Mouse (Mus musculus) limb, embryonic 13.5 days (tissue): Measurements from ENCODE around the gene Ddx55. TPM values are rescaled to one million over a fixed set of nuclear protein-coding genes. Genes with fewer than 3 reads are reported as not detected.

ENCODE experiments used
- ATAC-seq: fragments of 200-750 bp; cut with Nextera tagmentation; 2 replicates; pipeline ENCODE4 v1.8.0; 2017; ENCODE audit warnings: low read depth, moderate number of reproducible peaks, moderate TSS enrichment; ENCODE audit not compliant: low FRiP score
- H3K27ac ChIP-seq: fragments of 300-500 bp; sonication (generic); 2 replicates; pipeline ENCODE4 v1.5.1; 2015; ENCODE audit warnings: inconsistent platforms, mild to moderate bottlenecking, moderate library complexity
- H3K27me3 ChIP-seq: fragments of 300-500 bp; sonication (generic); 2 replicates; pipeline ENCODE4 v1.6.1; 2015; ENCODE audit warnings: mild to moderate bottlenecking, inconsistent platforms
- H3K36me3 ChIP-seq: fragments of 300-500 bp; sonication (generic); 2 replicates; pipeline ENCODE4 v1.6.1; 2015; ENCODE audit warnings: inconsistent platforms, mild to moderate bottlenecking, moderate library complexity
- H3K4me1 ChIP-seq: fragments of 300-500 bp; sonication (generic); 2 replicates; pipeline ENCODE4 v1.6.1; 2015; ENCODE audit warnings: inconsistent platforms
- H3K4me2 ChIP-seq: fragments of 300-500 bp; sonication (generic); replicated peaks from 2 replicates; pipeline ENCODE4 v1.6.1; 2015; ENCODE audit warnings: inconsistent platforms, mild to moderate bottlenecking, moderate library complexity
- H3K4me3 ChIP-seq: fragments of 300-500 bp; sonication (generic); 2 replicates; pipeline ENCODE4 v1.5.1; 2015; ENCODE audit warnings: moderate library complexity, mild to moderate bottlenecking, inconsistent platforms
- H3K9ac ChIP-seq: fragments of 300-500 bp; sonication (generic); 2 replicates; pipeline ENCODE4 v1.6.1; 2015; ENCODE audit warnings: mild to moderate bottlenecking, inconsistent platforms
- H3K9me3 ChIP-seq: fragments of 300-500 bp; sonication (generic); 2 replicates; pipeline ENCODE4 v1.6.1; 2016; ENCODE audit warnings: inconsistent platforms
- WGBS: fragments of 180-500 bp; shearing (Covaris S2); methylation state at CpG from one replicate; pipeline ENCODE4 v1.1.7; 2015; 5-methylcytosine and 5-hydroxymethylcytosine counted together
- polyA plus RNA-seq: library from polyadenylated mRNA; unstranded; fragments of >200 nt; fragmentation: Nextera tagmentation; extraction: Ambion mirVana; gene quantifications from 2 replicates; pipeline ENCODE4 v1.2.1, GENCODE M21; 2015

Ddx55 gene
- 17.5 and 17.8 TPM in 2 replicates for polyA plus RNA-seq

GRCm38 (mm10) chr5:124552558-124553307 lies at the start of gene Ddx55:
Ddx55 (plus strand) TSS chr5:124552864.
- Histone ChIP-seq H3K9ac (peak within 1 kb of the TSS; percentile 83), H3K36me3 (peaks cover 46% of the 10 kb centered on the region), H3K27ac (peak within 1 kb of the TSS; percentile 73), H3K4me1 (peaks cover 13% of the 10 kb centered on the region), H3K27me3 (no peaks in the 10 kb centered on the region), H3K9me3 (no peaks in the 10 kb centered on the region), H3K4me3 (peak within 1 kb of the TSS; percentile 89), H3K4me2 (peak within 1 kb of the TSS; percentile 74)
- peak; percentile 92 for ATAC-seq
- under 1% methylated on average over 66 of the region's 66 CpGs for WGBS

- Histone ChIP-seq H3K27ac (no peak overlapping the region), H3K9me3 (no peaks in the 10 kb centered on the region), H3K4me3 (no peak overlapping the region), H3K4me2 (no peak overlapping the region), H3K9ac (no peak overlapping the region), H3K4me1 (no peaks in the 10 kb centered on the region; the same call in 1 of the 2 replicates), H3K27me3 (no peaks in the 10 kb centered on the region), H3K36me3 (peaks cover 83% of the 10 kb centered on the region)
- ATAC-seq, result no peak
- WGBS, result 60% methylated on average over 14 of the region's 14 CpGs
Measured at GRCm38 (mm10) chr5:124503742-124504141, 48.9 kb upstream of the Ddx55 start.

- 86% methylated on average over 4 of the region's 4 CpGs for WGBS
- Histone ChIP-seq H3K4me3 (no peak overlapping the region), H3K27me3 (no peaks in the 10 kb centered on the region), H3K9ac (no peak overlapping the region), H3K36me3 (peaks cover 85% of the 10 kb centered on the region), H3K4me2 (no peak overlapping the region), H3K4me1 (no peaks in the 10 kb centered on the region; the same call in 1 of the 2 replicates), H3K9me3 (no peaks in the 10 kb centered on the region), H3K27ac (no peak overlapping the region)
- ATAC-seq, result no peak
Measured at GRCm38 (mm10) chr5:124505235-124505634, 47.4 kb upstream of the Ddx55 start.

GRCm38 (mm10) chr5:124506731-124507359 lies 45.8 kb upstream of the Ddx55 start:
- no peak overlapping the region for H3K4me3 ChIP-seq
- H3K4me2 ChIP-seq, result no peak overlapping the region
- no peaks in the 10 kb centered on the region; the same call in 1 of the 2 replicates for H3K4me1 ChIP-seq
- H3K27ac ChIP-seq, result no peak overlapping the region
- no peaks in the 10 kb centered on the region for H3K27me3 ChIP-seq
- no peak overlapping the region for H3K9ac ChIP-seq
- no peak for ATAC-seq
- H3K9me3 ChIP-seq, result no peaks in the 10 kb centered on the region
- peaks cover 84% of the 10 kb centered on the region for H3K36me3 ChIP-seq
- WGBS, result 53% methylated on average over 10 of the region's 10 CpGs

- no peak for ATAC-seq
- WGBS, result 94% methylated on average over 6 of the region's 6 CpGs
- peaks cover 84% of the 10 kb centered on the region for H3K36me3 ChIP-seq
Measured at GRCm38 (mm10) chr5:124509200-124509599, 43.5 kb upstream of the Ddx55 start.

GRCm38 (mm10) chr5:124509742-124510237 lies 42.9 kb upstream of the Ddx55 start:
- WGBS, result 73% methylated on average over 12 of the region's 12 CpGs
- peaks cover 5% of the 10 kb centered on the region; the same call in 1 of the 2 replicates for H3K9me3 ChIP-seq
- no peak overlapping the region for H3K4me2 ChIP-seq
- H3K9ac ChIP-seq, result no peak overlapping the region
- ATAC-seq, result peak; percentile 71
- no peaks in the 10 kb centered on the region for H3K27me3 ChIP-seq
- H3K4me3 ChIP-seq, result no peak overlapping the region
- H3K36me3 ChIP-seq, result peaks cover 84% of the 10 kb centered on the region
- no peaks in the 10 kb centered on the region; the same call in 1 of the 2 replicates for H3K4me1 ChIP-seq
- H3K27ac ChIP-seq, result no peak overlapping the region

More at GRCm38 (mm10) chr5:124509200-124509599, 43.5 kb upstream of the Ddx55 start:
- no peaks in the 10 kb centered on the region; the same call in 1 of the 2 replicates for H3K4me1 ChIP-seq
- no peak overlapping the region for H3K4me3 ChIP-seq
- H3K9ac ChIP-seq, result no peak overlapping the region
- peaks cover 5% of the 10 kb centered on the region; the same call in 1 of the 2 replicates for H3K9me3 ChIP-seq
- no peak overlapping the region for H3K4me2 ChIP-seq
- H3K27me3 ChIP-seq, result no peaks in the 10 kb centered on the region
- H3K27ac ChIP-seq, result no peak overlapping the region

- Histone ChIP-seq H3K9me3 (peaks cover 5% of the 10 kb centered on the region; the same call in 1 of the 2 replicates), H3K9ac (no peak overlapping the region), H3K27ac (no peak overlapping the region), H3K4me2 (no peak overlapping the region), H3K27me3 (no peaks in the 10 kb centered on the region), H3K4me1 (no peaks in the 10 kb centered on the region; the same call in 1 of the 2 replicates), H3K36me3 (peaks cover 84% of the 10 kb centered on the region), H3K4me3 (no peak overlapping the region)
- WGBS, result 84% methylated on average over 10 of the region's 10 CpGs
- no peak for ATAC-seq
Measured at GRCm38 (mm10) chr5:124510536-124511050, 42.1 kb upstream of the Ddx55 start.

GRCm38 (mm10) chr5:124515789-124516188 lies 36.9 kb upstream of the Ddx55 start:
- Histone ChIP-seq H3K27me3 (no peaks in the 10 kb centered on the region), H3K4me2 (no peak overlapping the region), H3K36me3 (peaks cover 91% of the 10 kb centered on the region), H3K4me3 (no peak overlapping the region), H3K9me3 (peaks cover 5% of the 10 kb centered on the region; the same call in 1 of the 2 replicates), H3K4me1 (no peaks in the 10 kb centered on the region), H3K27ac (no peak overlapping the region), H3K9ac (no peak overlapping the region)
- ATAC-seq, result no peak
- WGBS, result 91% methylated on average over 5 of the region's 5 CpGs

- peaks cover 74% of the 10 kb centered on the region for H3K36me3 ChIP-seq
- no peak for ATAC-seq
- H3K9me3 ChIP-seq, result no peaks in the 10 kb centered on the region
- no peaks in the 10 kb centered on the region for H3K4me1 ChIP-seq
- H3K27ac ChIP-seq, result no peak overlapping the region
- no peak overlapping the region for H3K4me2 ChIP-seq
- 89% methylated on average over 10 of the region's 10 CpGs for WGBS
- no peak overlapping the region for H3K4me3 ChIP-seq
- no peaks in the 10 kb centered on the region for H3K27me3 ChIP-seq
- no peak overlapping the region for H3K9ac ChIP-seq
Measured at GRCm38 (mm10) chr5:124518648-124519047, 34.0 kb upstream of the Ddx55 start.

GRCm38 (mm10) chr5:124521588-124521987 lies 31.1 kb upstream of the Ddx55 start:
- Histone ChIP-seq H3K9me3 (no peaks in the 10 kb centered on the region), H3K4me2 (no peak overlapping the region), H3K4me1 (no peaks in the 10 kb centered on the region), H3K36me3 (peaks cover 70% of the 10 kb centered on the region), H3K4me3 (no peak overlapping the region), H3K27me3 (no peaks in the 10 kb centered on the region), H3K27ac (no peak overlapping the region), H3K9ac (no peak overlapping the region)
- 91% methylated on average over 4 of the region's 4 CpGs for WGBS
- no peak for ATAC-seq

GRCm38 (mm10) chr5:124523032-124523431 lies 29.6 kb upstream of the Ddx55 start:
- ATAC-seq, result no peak
- WGBS, result 92% methylated on average over 8 of the region's 8 CpGs
- peaks cover 60% of the 10 kb centered on the region for H3K36me3 ChIP-seq

GRCm38 (mm10) chr5:124524943-124525342 lies 27.7 kb upstream of the Ddx55 start:
- WGBS, result 91% methylated on average over 5 of the region's 5 CpGs
- H3K36me3 ChIP-seq, result peaks cover 42% of the 10 kb centered on the region
- no peak overlapping the region for H3K27ac ChIP-seq
- H3K27me3 ChIP-seq, result no peaks in the 10 kb centered on the region
- H3K9ac ChIP-seq, result no peak overlapping the region
- no peak overlapping the region for H3K4me3 ChIP-seq
- peaks cover 26% of the 10 kb centered on the region for H3K4me1 ChIP-seq
- no peak overlapping the region for H3K4me2 ChIP-seq
- no peaks in the 10 kb centered on the region for H3K9me3 ChIP-seq
- no peak for ATAC-seq

More at GRCm38 (mm10) chr5:124523032-124523431, 29.6 kb upstream of the Ddx55 start:
- Histone ChIP-seq H3K27me3 (no peaks in the 10 kb centered on the region), H3K4me1 (peaks cover 7% of the 10 kb centered on the region), H3K27ac (no peak overlapping the region), H3K4me3 (no peak overlapping the region), H3K4me2 (no peak overlapping the region), H3K9ac (no peak overlapping the region), H3K9me3 (no peaks in the 10 kb centered on the region)
